Mouse (Mus musculus) spleen, adult 2 months (tissue): ENCODE measurements at regions not wholly inside any gene's neighbourhood (a gene's known extent, or its start where the extent isn't known, plus 50 kb on each side); places are given as distances from the start of the nearest gene placed in this dataset.

ENCODE experiments used
- DNase-seq, 2 experiments: peaks; one replicate each; pipeline versions ENCODE4 v3.0.0 to v3.0.0-alpha.2; 2012 to 2021; ENCODE audit warnings: low spot score in 2 of 2, low read depth in 1 of 2
- H3K27ac ChIP-seq: fragments of 200-500 bp; 2 replicates; pipeline ENCODE4 v1.5.1; 2012; ENCODE audit warnings: low read length, inconsistent platforms; ENCODE audit not compliant: insufficient read depth
- H3K27me3 ChIP-seq: fragments of 200-500 bp; 2 replicates; pipeline ENCODE4 v1.6.1; 2012; ENCODE audit warnings: mild to moderate bottlenecking, moderate library complexity, low read length, inconsistent platforms; ENCODE audit not compliant: control insufficient read depth, insufficient read depth
- H3K36me3 ChIP-seq: fragments of 200-500 bp; 2 replicates; pipeline ENCODE4 v1.6.1; 2012; ENCODE audit warnings: mild to moderate bottlenecking, low read length, inconsistent platforms; ENCODE audit not compliant: control insufficient read depth, insufficient read depth
- H3K4me1 ChIP-seq: fragments of 200-500 bp; 2 replicates; pipeline ENCODE4 v1.6.1; 2011; ENCODE audit warnings: inconsistent platforms; ENCODE audit not compliant: control insufficient read depth, insufficient read depth, insufficient read length
- H3K4me3 ChIP-seq: fragments of 200-500 bp; 2 replicates; pipeline ENCODE4 v1.5.1; 2011; ENCODE audit warnings: mild to moderate bottlenecking, inconsistent platforms; ENCODE audit not compliant: insufficient read depth, insufficient read length; ENCODE audit errors: extremely low read depth
- CTCF ChIP-seq: fragments of 200-500 bp; IDR thresholded peaks from 2 replicates; pipeline ENCODE4 v1.5.1; 2011; ENCODE audit warnings: mild to moderate bottlenecking, inconsistent platforms; ENCODE audit not compliant: insufficient read depth, insufficient read length, insufficient replicate concordance; ENCODE audit errors: extremely low read depth
- POLR2A ChIP-seq: fragments of 200-500 bp; IDR thresholded peaks from 2 replicates; pipeline ENCODE4 v1.6.1; 2011; ENCODE audit warnings: low read depth, low read length, inconsistent platforms
- WGBS: fragments of 180-500 bp; shearing (Covaris S2); methylation state at CpG from one replicate; pipeline ENCODE4 v1.1.7; 2018; 5-methylcytosine and 5-hydroxymethylcytosine counted together

GRCm38 (mm10) chr19:37788540-37788939 lies 90.9 kb downstream of the Cyp26a1 start:
- H3K36me3 ChIP-seq = no peaks in the 10 kb centered on the region
- WGBS = 89% methylated on average over 3 of the region's 3 CpGs
- no peak overlapping the region for H3K27ac ChIP-seq
- H3K4me1 ChIP-seq = no peaks in the 10 kb centered on the region
- no peak for DNase-seq
- H3K27me3 ChIP-seq = no peaks in the 10 kb centered on the region; the same call in 1 of the 2 replicates
- TF ChIP-seq CTCF (no peak), POLR2A (no peak)
- H3K4me3 ChIP-seq = no peak overlapping the region

DNA sequence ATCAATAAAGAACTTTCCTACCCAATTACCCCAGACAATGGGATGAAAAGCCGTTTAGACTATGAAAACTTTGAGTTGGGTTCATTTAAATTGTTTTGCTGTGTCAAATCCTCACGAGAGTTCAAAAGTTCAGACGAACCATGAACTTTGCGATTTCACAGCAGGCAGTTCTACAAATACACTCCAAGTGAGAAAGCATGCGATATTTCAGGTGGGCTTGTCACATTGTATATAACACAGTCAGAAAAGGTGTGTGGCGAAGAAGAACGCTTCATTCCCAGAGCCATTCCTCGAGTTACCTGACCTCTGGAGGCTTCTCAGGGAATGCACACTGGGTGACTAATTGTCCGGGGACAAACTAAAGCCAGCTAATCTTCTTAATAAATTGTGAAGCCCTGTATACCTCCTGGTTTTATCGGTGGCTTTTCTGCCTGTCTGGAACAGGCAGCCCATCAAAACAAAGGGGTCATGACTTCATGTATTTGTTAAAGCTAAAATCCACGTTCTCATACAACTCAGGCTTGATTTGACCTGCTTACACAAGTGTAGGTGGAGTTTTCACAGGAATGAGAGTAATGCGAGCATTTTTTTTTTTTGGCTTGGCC lies 92.1 kb downstream of the Cyp26a1 start:
- no peak overlapping the region for H3K27ac ChIP-seq
- no peaks in the 10 kb centered on the region for H3K36me3 ChIP-seq
- no peak for DNase-seq
- no peak overlapping the region for H3K4me3 ChIP-seq
- H3K27me3 ChIP-seq = no peaks in the 10 kb centered on the region; the same call in 1 of the 2 replicates
- WGBS = 83% methylated on average over 12 of the region's 12 CpGs
- H3K4me1 ChIP-seq = no peaks in the 10 kb centered on the region
- TF ChIP-seq POLR2A = no peak
- no peak for TF ChIP-seq CTCF

DNA sequence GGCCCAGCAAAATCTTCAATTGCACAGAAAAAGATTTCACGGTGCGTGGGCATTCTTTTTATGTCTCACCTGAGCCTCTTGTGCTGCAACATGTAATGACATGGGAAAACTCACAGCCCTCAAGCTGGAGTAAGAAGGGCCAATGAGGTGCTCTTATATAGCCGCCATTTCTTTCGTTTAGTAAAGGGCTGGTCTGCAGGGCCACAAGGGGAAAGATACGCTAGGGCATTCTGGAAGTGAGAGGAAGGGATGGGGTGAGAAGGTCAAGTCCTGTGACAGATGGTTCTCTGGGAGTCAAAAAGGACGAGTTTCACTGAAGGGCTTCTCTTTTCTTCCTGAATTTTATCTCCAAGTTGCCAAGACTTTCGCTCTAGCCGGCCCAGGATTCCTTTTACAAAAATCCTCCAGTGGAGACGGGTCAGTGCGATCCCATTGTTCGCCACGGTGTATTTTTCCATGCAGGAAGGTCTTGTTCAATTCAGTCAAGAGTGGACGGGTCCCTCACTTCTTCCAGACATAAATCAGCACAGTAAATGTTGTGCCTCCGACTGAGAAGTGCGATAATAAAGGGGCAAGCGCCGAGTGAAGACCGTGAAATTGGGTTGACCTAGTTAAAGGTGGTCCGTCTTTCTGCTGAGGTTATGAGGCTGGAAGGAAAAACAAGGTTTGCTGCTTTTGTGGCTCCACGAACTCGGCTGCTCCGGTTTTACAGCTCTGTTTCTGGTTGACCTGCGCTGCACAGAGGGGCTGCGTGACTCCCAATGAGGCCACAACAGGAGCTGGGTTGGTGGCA lies 92.9 kb downstream of the Cyp26a1 start:
- Histone ChIP-seq H3K36me3 (no peaks in the 10 kb centered on the region), H3K27ac (no peak overlapping the region), H3K4me3 (no peak overlapping the region), H3K4me1 (no peaks in the 10 kb centered on the region), H3K27me3 (no peaks in the 10 kb centered on the region; the same call in 1 of the 2 replicates)
- DNase-seq = no peak
- 76% methylated on average over 24 of the region's 24 CpGs for WGBS
- no peak for TF ChIP-seq CTCF
- TF ChIP-seq POLR2A = no peak

DNA sequence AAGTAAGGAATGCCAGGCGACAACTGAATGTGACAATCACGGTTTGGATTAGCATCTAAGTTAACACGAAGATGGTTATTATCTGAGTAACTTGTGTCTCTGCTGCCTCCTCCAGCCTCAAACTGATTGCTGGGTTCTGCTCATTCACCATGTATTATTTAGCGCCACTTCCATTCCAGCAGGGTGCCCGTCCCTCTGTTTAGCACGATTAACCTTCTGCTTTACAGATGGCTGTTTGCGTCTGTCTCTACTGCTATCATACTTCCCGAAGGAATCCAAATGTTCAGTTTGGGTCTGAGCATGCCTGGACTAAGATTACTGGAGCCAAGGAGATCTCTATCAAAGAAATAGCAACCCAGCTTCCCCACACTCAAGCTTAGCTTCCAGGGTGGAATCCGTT lies 95.6 kb downstream of the Cyp26a1 start:
- Histone ChIP-seq H3K36me3 (no peaks in the 10 kb centered on the region), H3K27ac (no peak overlapping the region), H3K4me1 (no peaks in the 10 kb centered on the region), H3K4me3 (no peak overlapping the region), H3K27me3 (no peaks in the 10 kb centered on the region; the same call in 1 of the 2 replicates)
- TF ChIP-seq CTCF = no peak
- TF ChIP-seq POLR2A = no peak
- no peak for DNase-seq
- WGBS = 92% methylated on average over 9 of the region's 9 CpGs

DNA sequence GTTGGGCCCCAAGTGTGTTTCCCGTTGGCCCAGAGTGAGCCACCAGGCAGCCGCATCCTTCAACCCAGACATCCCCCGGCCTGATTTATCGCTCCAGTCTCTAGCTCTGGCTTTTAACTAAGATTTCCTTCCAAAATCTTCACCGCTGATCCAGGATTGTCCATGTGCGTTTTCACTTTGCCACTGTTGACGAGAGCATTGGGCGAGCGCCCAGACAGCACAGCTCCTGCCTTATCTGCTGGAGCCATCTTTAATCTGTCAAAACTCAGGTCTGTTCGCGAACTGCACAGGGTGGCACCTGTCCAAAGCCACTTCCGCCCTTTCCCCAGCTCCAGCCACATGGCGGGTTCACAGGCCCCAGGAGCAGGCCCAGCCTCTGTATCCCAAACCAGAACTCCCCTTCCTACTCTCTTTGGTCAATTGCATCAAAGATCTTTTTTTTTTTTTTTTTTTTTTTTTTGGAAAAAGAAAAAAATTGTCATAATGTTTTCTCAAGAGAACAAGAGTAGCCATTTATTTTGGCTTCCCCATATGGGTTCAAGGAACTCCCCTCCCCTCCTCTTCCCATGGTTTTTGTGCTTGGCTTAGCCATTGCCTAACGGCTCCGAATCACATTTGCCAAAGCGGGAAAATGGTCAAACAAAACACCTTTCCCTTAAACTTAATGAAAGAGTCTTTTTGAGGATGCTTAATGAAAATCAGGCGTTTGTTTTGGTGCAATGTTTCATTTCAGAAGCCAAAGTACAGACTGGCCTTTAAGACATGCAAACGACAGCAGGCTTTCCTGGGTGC lies 98.2 kb downstream of the Cyp26a1 start:
- no peak overlapping the region for H3K4me3 ChIP-seq
- no peak overlapping the region for H3K27ac ChIP-seq
- TF ChIP-seq POLR2A (no peak), CTCF (no peak)
- H3K4me1 ChIP-seq = no peaks in the 10 kb centered on the region
- H3K27me3 ChIP-seq = no peaks in the 10 kb centered on the region; the same call in 1 of the 2 replicates
- no peaks in the 10 kb centered on the region for H3K36me3 ChIP-seq
- 74% methylated on average over 18 of the region's 18 CpGs for WGBS
- DNase-seq = no peak

GRCm38 (mm10) chr19:37800161-37800660 lies 102.6 kb downstream of the Cyp26a1 start:
- no peaks in the 10 kb centered on the region for H3K27me3 ChIP-seq
- no peaks in the 10 kb centered on the region for H3K36me3 ChIP-seq
- H3K27ac ChIP-seq = no peak overlapping the region
- DNase-seq = no peak
- 67% methylated on average over 3 of the region's 3 CpGs for WGBS
- H3K4me1 ChIP-seq = no peaks in the 10 kb centered on the region
- TF ChIP-seq CTCF = no peak
- TF ChIP-seq POLR2A = no peak
- no peak overlapping the region for H3K4me3 ChIP-seq
